Comparison of ENCODE assay signal across 8 mouse cellular contexts in genomic region chr2:72871836-72872235, GRCm38 (mm10).
A peak's percentile ranks its signal among the peaks of the same experiment; 100 is the strongest.
DNase-seq lines count a peak whose midpoint lies in the region; ATAC-seq lines count a peak whose summit lies in the region.

No protein-coding gene starts in this region.

- H3K36me3 ChIP-seq in hindbrain, embryonic 16.5 days (ENCODE audit: control insufficient read depth, insufficient read depth, low read length) = no peaks in the 10 kb centered on the region
- H3K36me3 ChIP-seq in hindbrain, embryonic 14.5 days (replicated peaks; ENCODE audit: control insufficient read depth, insufficient read depth) = no peaks in the 10 kb centered on the region
- H3K36me3 ChIP-seq in intestine, embryonic 16.5 days (ENCODE audit: control insufficient read depth, insufficient read depth, low read length) = no peaks in the 10 kb centered on the region

- H3K9ac ChIP-seq in hindbrain, embryonic 16.5 days (ENCODE audit: low read depth, low read length) = no peak overlapping the region
- H3K9ac ChIP-seq in hindbrain, embryonic 14.5 days = no peak overlapping the region
- H3K9ac ChIP-seq in intestine, embryonic 16.5 days (ENCODE audit: low read depth, low read length) = no peak overlapping the region

- peak; percentile 54; the same call in 1 of the 2 replicates for ATAC-seq in hindbrain, embryonic 16.5 days
- ATAC-seq in hindbrain, embryonic 14.5 days (ENCODE audit: low FRiP score) = no peak
- ATAC-seq in intestine, embryonic 16.5 days = no peak

- H3K9me3 ChIP-seq in hindbrain, embryonic 16.5 days (ENCODE audit: control insufficient read depth, low read length) = no peaks in the 10 kb centered on the region
- H3K9me3 ChIP-seq in hindbrain, embryonic 14.5 days (ENCODE audit: control insufficient read depth, low read length) = no peaks in the 10 kb centered on the region
- H3K9me3 ChIP-seq in intestine, embryonic 16.5 days (ENCODE audit: control insufficient read depth, low read length) = no peaks in the 10 kb centered on the region

- no peak overlapping the region for H3K4me3 ChIP-seq in hindbrain, embryonic 16.5 days (ENCODE audit: low read length)
- H3K4me3 ChIP-seq in hindbrain, embryonic 14.5 days (replicated peaks; ENCODE audit: low read length) = no peak overlapping the region
- H3K4me3 ChIP-seq in intestine, embryonic 16.5 days (ENCODE audit: low read length) = no peak overlapping the region

- DNase-seq in hindbrain, embryonic 14.5 days (ENCODE audit: low spot score) = no peak
- DNase-seq in adrenal gland, adult 18-20 months (ENCODE audit: low spot score in 2 of 2) = peak; percentile 17 to 41
- peak; percentile 45 to 69 for DNase-seq in gastrocnemius, adult 8-10 months (ENCODE audit: low spot score in 2 of 2)
- peak; percentile 37 for DNase-seq in left cerebral cortex, adult 11 months (ENCODE audit: low spot score)
- no peak for DNase-seq in urinary bladder, adult 2 months (ENCODE audit: low spot score)
- no peak for DNase-seq in thymus, postnatal 4 days

- H3K27ac ChIP-seq in hindbrain, embryonic 16.5 days (ENCODE audit: low read depth, low read length) = no peak overlapping the region
- no peak overlapping the region for H3K27ac ChIP-seq in hindbrain, embryonic 14.5 days
- no peak overlapping the region for H3K27ac ChIP-seq in intestine, embryonic 16.5 days (ENCODE audit: low read length)

- no peaks in the 10 kb centered on the region for H3K4me1 ChIP-seq in hindbrain, embryonic 16.5 days (ENCODE audit: control insufficient read depth, insufficient read depth, low read depth, low read length)
- no peaks in the 10 kb centered on the region for H3K4me1 ChIP-seq in hindbrain, embryonic 14.5 days (replicated peaks; ENCODE audit: control insufficient read depth, insufficient read depth, low read length)
- no peaks in the 10 kb centered on the region for H3K4me1 ChIP-seq in intestine, embryonic 16.5 days (ENCODE audit: control insufficient read depth, insufficient read depth, low read length)

- 73% methylated on average over 5 of the region's 5 CpGs for WGBS in hindbrain, embryonic 16.5 days
- 84% methylated on average over 5 of the region's 5 CpGs for WGBS in hindbrain, embryonic 14.5 days
- 87% methylated on average over 5 of the region's 5 CpGs for WGBS in intestine, embryonic 16.5 days

- no peaks in the 10 kb centered on the region for H3K27me3 ChIP-seq in hindbrain, embryonic 16.5 days (replicated peaks; ENCODE audit: control insufficient read depth, insufficient read depth, low read length)
- H3K27me3 ChIP-seq in hindbrain, embryonic 14.5 days (ENCODE audit: control insufficient read depth, insufficient read depth, low read length) = no peaks in the 10 kb centered on the region
- no peaks in the 10 kb centered on the region for H3K27me3 ChIP-seq in intestine, embryonic 16.5 days (replicated peaks; ENCODE audit: control insufficient read depth, insufficient read depth, low read length)

- no peak overlapping the region for H3K4me2 ChIP-seq in hindbrain, embryonic 16.5 days (ENCODE audit: low read length)
- no peak overlapping the region for H3K4me2 ChIP-seq in hindbrain, embryonic 14.5 days (replicated peaks)
- no peak overlapping the region for H3K4me2 ChIP-seq in intestine, embryonic 16.5 days (ENCODE audit: low read depth, low read length)

Comparison
In these comparisons a context has a peak if more than half of its experiments do, and no peak if none do; other contexts are left out.
1. DNase-seq: peak in adrenal gland, adult 18-20 months (2 of 2), gastrocnemius, adult 8-10 months (2 of 2) and left cerebral cortex, adult 11 months (single experiment); none in hindbrain, embryonic 14.5 days (single experiment), urinary bladder, adult 2 months (single experiment) and thymus, postnatal 4 days (single experiment).